Mouse (Mus musculus) intestine, embryonic 14.5 days (tissue): Measurements from ENCODE around the gene Rab42. TPM values are rescaled to one million over a fixed set of nuclear protein-coding genes. Genes with fewer than 3 reads are reported as not detected.
A peak's percentile ranks its signal among the peaks of the same experiment; 100 is the strongest.
"Not testable (repeated sequence)": the region's sequence is repeated elsewhere in the genome, so short reads cannot be mapped to it uniquely, and the experiment has no call there.

ENCODE experiments used
- ATAC-seq: fragments of 200-750 bp; cut with Nextera tagmentation; replicated peaks from 2 replicates; pipeline ENCODE4 v1.8.0; 2017; ENCODE audit warnings: low read depth, moderate number of reproducible peaks, moderate TSS enrichment, moderate library complexity; ENCODE audit not compliant: low FRiP score, low TSS enrichment
- DNase-seq: peaks from one replicate; pipeline ENCODE4 v3.0.0-alpha.2; 2018; ENCODE audit warnings: low spot score
- H3K27ac ChIP-seq: fragments of 300-500 bp; sonication (generic); 2 replicates; pipeline ENCODE4 v1.5.1; 2014; ENCODE audit warnings: low read depth, mild to moderate bottlenecking, control low read depth
- H3K27me3 ChIP-seq: fragments of 300-500 bp; sonication (generic); replicated peaks from 2 replicates; pipeline ENCODE4 v1.6.1; 2014; ENCODE audit warnings: low read length, control low read depth; ENCODE audit not compliant: control insufficient read depth, insufficient read depth
- H3K36me3 ChIP-seq: fragments of 300-500 bp; sonication (generic); 2 replicates; pipeline ENCODE4 v1.6.1; 2014; ENCODE audit warnings: low read length, control low read depth; ENCODE audit not compliant: control insufficient read depth, insufficient read depth
- H3K4me1 ChIP-seq: fragments of 300-500 bp; sonication (generic); replicated peaks from 2 replicates; pipeline ENCODE4 v1.6.1; 2014; ENCODE audit warnings: low read length, control low read depth, mixed read lengths; ENCODE audit not compliant: control insufficient read depth, insufficient read depth
- H3K4me2 ChIP-seq: fragments of 300-500 bp; sonication (generic); 2 replicates; pipeline ENCODE4 v1.6.1; 2014; ENCODE audit warnings: low read length
- H3K4me3 ChIP-seq: fragments of 300-500 bp; sonication (generic); 2 replicates; pipeline ENCODE4 v1.5.1; 2014; ENCODE audit warnings: low read depth, low read length, control low read depth, mixed read lengths
- H3K9ac ChIP-seq: fragments of 300-500 bp; sonication (generic); 2 replicates; pipeline ENCODE4 v1.6.1; 2014; ENCODE audit warnings: mild to moderate bottlenecking, low read length
- H3K9me3 ChIP-seq: fragments of 300-500 bp; sonication (generic); 2 replicates; pipeline ENCODE4 v1.6.1; 2016; ENCODE audit warnings: low read length, control low read depth; ENCODE audit not compliant: control insufficient read depth
- WGBS: fragments of 180-500 bp; shearing (Covaris S2); extraction: QIAGEN DNeasy Blood & Tissue Kit; methylation state at CpG from one replicate; pipeline ENCODE4 v1.1.7; 2014; 5-methylcytosine and 5-hydroxymethylcytosine counted together
- polyA plus RNA-seq: library from polyadenylated mRNA; unstranded; fragments of >200 nt; fragmentation: Nextera tagmentation; extraction: Ambion mirVana; gene quantifications from 2 replicates; pipeline ENCODE4 v1.2.1, GENCODE M21; 2014

The Rab42 gene
- polyA plus RNA-seq, 1 experiment from 2014 or later = 1.6 TPM

- Histone ChIP-seq H3K27ac (no peak overlapping the region), H3K9ac (no peak overlapping the region), H3K27me3 (no peaks in the 10 kb centered on the region), H3K4me3 (no peak overlapping the region), H3K4me1 (no peaks in the 10 kb centered on the region), H3K9me3 (peaks cover 4% of the 10 kb centered on the region; the same call in 1 of the 2 replicates), H3K36me3 (peaks cover 13% of the 10 kb centered on the region; the same call in 1 of the 2 replicates), H3K4me2 (no peak overlapping the region)
- ATAC-seq (no peak), DNase-seq (no peak)
- WGBS = 45% methylated on average over 8 of the region's 8 CpGs
Observed at GRCm38 (mm10) chr4:132295696-132296390, 7.3 kb downstream of the Rab42 start.

GRCm38 (mm10) chr4:132293682-132294240 is 9.4 kb downstream of the Rab42 start:
- Histone ChIP-seq H3K27me3 (no peaks in the 10 kb centered on the region), H3K4me3 (no peak overlapping the region), H3K36me3 (peaks cover 21% of the 10 kb centered on the region), H3K9ac (no peak overlapping the region), H3K9me3 (peaks cover 4% of the 10 kb centered on the region; the same call in 1 of the 2 replicates), H3K4me1 (no peaks in the 10 kb centered on the region), H3K4me2 (no peak overlapping the region), H3K27ac (no peak overlapping the region)
- 82% methylated on average over 7 of the region's 7 CpGs for WGBS
- ATAC-seq (no peak), DNase-seq (no peak)

GRCm38 (mm10) chr4:132292988-132293387 is 10.2 kb downstream of the Rab42 start:
- peaks cover 4% of the 10 kb centered on the region; the same call in 1 of the 2 replicates for H3K9me3 ChIP-seq
- DNase-seq (no peak), ATAC-seq (no peak)
- H3K4me3 ChIP-seq = no peak overlapping the region
- H3K27me3 ChIP-seq = no peaks in the 10 kb centered on the region
- 36% methylated on average over 4 of the region's 4 CpGs for whole genome bisulfite sequencing
- no peak overlapping the region for H3K9ac ChIP-seq
- H3K36me3 ChIP-seq = peaks cover 21% of the 10 kb centered on the region
- no peak overlapping the region for H3K4me2 ChIP-seq
- no peaks in the 10 kb centered on the region for H3K4me1 ChIP-seq
- H3K27ac ChIP-seq = no peak overlapping the region

DNA sequence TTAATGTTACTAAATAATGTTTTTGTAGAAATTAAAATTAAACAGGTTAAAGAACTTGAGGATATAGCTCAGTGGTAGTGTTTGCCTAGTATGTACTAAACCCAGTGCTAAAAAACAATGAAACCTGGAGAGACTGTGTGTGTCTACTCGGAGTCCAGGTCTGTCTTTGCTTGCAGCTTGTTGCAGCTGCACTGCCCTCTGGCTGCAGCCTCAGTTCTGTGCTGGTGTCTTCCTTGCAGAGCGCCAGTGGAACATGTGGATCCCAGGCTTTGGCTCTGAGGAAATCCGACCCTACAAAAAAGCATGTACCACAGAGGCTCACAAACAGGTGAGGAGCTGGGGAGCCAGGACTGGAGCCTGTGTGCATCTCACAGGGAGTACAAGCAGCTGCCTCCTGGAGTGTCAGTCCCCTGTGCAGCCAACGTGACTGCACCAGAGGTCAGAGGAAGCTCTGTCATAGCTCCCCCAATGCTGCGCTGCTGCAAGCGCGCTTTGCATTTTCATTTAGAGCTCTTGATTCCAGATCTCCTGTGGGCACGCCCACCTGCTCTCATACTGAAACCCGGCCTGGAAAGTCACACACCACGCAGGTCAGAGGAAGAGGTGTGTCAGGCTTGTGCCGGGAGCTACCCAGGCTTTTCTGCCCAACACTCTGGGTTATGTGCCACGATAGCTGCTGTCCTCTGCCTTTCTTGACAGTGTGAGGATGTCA is 11.4 kb downstream of the Rab42 start:
- H3K9me3 ChIP-seq = peaks cover 4% of the 10 kb centered on the region; the same call in 1 of the 2 replicates
- WGBS = 88% methylated on average over 12 of the region's 12 CpGs
- no peak overlapping the region for H3K4me3 ChIP-seq
- ATAC-seq (no peak), DNase-seq (no peak)
- no peak overlapping the region for H3K27ac ChIP-seq
- H3K36me3 ChIP-seq = peaks cover 23% of the 10 kb centered on the region
- no peak overlapping the region for H3K4me2 ChIP-seq
- no peak overlapping the region for H3K9ac ChIP-seq
- H3K27me3 ChIP-seq = no peaks in the 10 kb centered on the region
- no peaks in the 10 kb centered on the region for H3K4me1 ChIP-seq

DNA sequence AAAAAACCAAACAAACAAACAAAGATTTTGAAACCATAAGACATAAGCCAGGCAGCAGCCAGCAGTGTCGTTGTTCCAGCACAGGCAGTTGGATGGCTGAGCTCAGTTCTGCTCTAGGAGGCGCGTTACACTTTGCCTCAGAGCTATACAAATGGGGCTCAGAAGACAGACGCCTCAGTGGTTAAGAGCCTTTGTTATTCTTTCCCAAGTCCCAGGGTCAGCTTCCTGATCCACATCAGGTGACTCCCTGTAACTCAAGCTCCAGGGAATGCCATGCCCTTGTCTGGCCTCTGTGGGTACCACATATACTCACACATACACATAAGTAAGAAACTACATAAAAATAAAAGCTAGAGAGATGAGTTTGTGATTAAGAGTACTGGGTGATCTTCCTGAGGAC is 12.1 kb downstream of the Rab42 start:
- no peak for DNase-seq
- Histone ChIP-seq H3K9ac (no peak overlapping the region), H3K27me3 (no peaks in the 10 kb centered on the region), H3K9me3 (peaks cover 4% of the 10 kb centered on the region; the same call in 1 of the 2 replicates), H3K4me1 (no peaks in the 10 kb centered on the region), H3K36me3 (peaks cover 28% of the 10 kb centered on the region), H3K4me3 (no peak overlapping the region), H3K27ac (no peak overlapping the region), H3K4me2 (no peak overlapping the region)
- WGBS = 94% methylated on average over 4 of the region's 4 CpGs
- no peak for ATAC-seq

- not testable (repeated sequence) for H3K9ac ChIP-seq, H3K27ac ChIP-seq, ATAC-seq, H3K4me3 ChIP-seq, H3K4me1 ChIP-seq, H3K4me2 ChIP-seq, H3K9me3 ChIP-seq, DNase-seq, H3K27me3 ChIP-seq
- peaks cover 36% of the 10 kb centered on the region for H3K36me3 ChIP-seq
- WGBS = 63% methylated on average over 3 of the region's 5 CpGs
Observed at GRCm38 (mm10) chr4:132288840-132289239, 14.3 kb downstream of the Rab42 start.

DNA sequence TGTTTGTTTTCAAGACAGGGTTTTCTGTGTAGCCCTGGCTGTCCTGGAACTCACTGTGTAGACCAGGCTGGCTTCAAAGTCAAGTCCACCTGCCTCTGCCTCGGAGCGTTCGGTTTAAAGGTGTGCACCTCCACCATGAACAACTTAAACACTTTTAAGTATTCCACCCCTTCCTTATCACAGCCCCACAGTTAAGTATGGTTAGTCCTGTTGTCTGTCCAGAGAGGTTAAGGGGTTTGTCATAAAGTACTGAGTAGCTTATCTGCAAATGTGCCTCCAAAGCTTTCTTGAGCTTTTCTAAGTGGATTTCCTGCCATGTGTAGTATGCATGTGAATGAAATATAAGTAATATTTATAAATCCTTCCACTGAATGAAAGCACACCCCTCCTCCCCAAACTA is 27.2 kb downstream of the Rab42 start:
- Histone ChIP-seq H3K4me2 (no peak overlapping the region), H3K4me3 (no peak overlapping the region), H3K9me3 (no peaks in the 10 kb centered on the region), H3K9ac (no peak overlapping the region), H3K27ac (no peak overlapping the region), H3K4me1 (peaks cover 9% of the 10 kb centered on the region; the same call in 1 of the 2 replicates), H3K36me3 (no peaks in the 10 kb centered on the region), H3K27me3 (no peaks in the 10 kb centered on the region)
- DNase-seq (no peak), ATAC-seq (no peak)
- 85% methylated on average over 3 of the region's 3 CpGs for WGBS

GRCm38 (mm10) chr4:132274156-132274862 is 28.9 kb downstream of the Rab42 start, which contains the start of gene Taf12:
Taf12 (plus strand) TSS chr4:132274375.
- no peaks in the 10 kb centered on the region for H3K27me3 ChIP-seq
- peak; percentile 81 for ATAC-seq
- WGBS = under 1% methylated on average over 48 of the region's 48 CpGs

More at GRCm38 (mm10) chr4:132274156-132274862, 28.9 kb downstream of the Rab42 start, which contains the start of gene Taf12:
- peak within 1 kb of the TSS; percentile 62 for H3K4me2 ChIP-seq
- H3K4me3 ChIP-seq = peak within 1 kb of the TSS; percentile 73
- H3K4me1 ChIP-seq = peaks cover 9% of the 10 kb centered on the region; the same call in 1 of the 2 replicates
- no peaks in the 10 kb centered on the region for H3K9me3 ChIP-seq
- peak within 1 kb of the TSS; percentile 87 for H3K27ac ChIP-seq
- peak; percentile 94 for DNase-seq
- no peaks in the 10 kb centered on the region for H3K36me3 ChIP-seq
- peak within 1 kb of the TSS; percentile 82 for H3K9ac ChIP-seq
